Mouse (Mus musculus) lung, adult 2 months (tissue): ENCODE results near the gene Nars2.

Experiments
- CTCF ChIP-seq: fragments of 200-500 bp; IDR thresholded peaks from 2 replicates; pipeline ENCODE4 v1.5.1; 2011; ENCODE audit warnings: mild to moderate bottlenecking, low read length, control low read depth; ENCODE audit not compliant: insufficient read depth
- POLR2A ChIP-seq: fragments of 200-500 bp; IDR thresholded peaks from 2 replicates; pipeline ENCODE4 v1.6.1; 2011; ENCODE audit warnings: low read depth, mild to moderate bottlenecking, control low read depth, low read length, borderline replicate concordance; ENCODE audit errors: extremely low read depth

- TF ChIP-seq POLR2A: peak; percentile 97; the same call in 1 of the 2 replicates
- no peak for TF ChIP-seq CTCF
Observed at GRCm38 (mm10) chr7:96951281-96952051, at the start of gene Nars2.
